Mouse (Mus musculus): ENCODE measurements around the gene Skint11.

DNA sequence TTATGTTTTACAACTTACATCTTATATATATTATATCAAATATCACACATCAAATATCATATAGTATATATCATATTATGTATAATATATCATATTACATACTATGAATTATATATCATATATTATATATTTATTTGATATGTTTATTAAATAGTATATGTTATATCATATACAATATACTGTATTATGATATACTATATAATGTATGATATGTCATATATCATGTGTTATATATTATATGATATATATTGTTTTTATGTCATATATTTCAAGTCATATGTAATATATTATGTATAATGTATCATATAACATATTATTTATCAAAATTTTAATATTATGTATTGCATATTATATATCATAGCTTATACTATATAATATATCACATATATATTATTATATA, 2.0 kb upstream of the Skint11 start:
- TF ChIP-seq CTCF (IDR thresholded peaks at IDR 0.05; ENCODE audit: control insufficient read depth, insufficient read depth, insufficient replicate concordance, low read depth, low read length) (no peak), POLR2A (IDR thresholded peaks at IDR 0.05; ENCODE audit: control insufficient read depth, low read depth, low read length) (no peak)
